Mouse (Mus musculus): ENCODE measurements around the gene Relt. TPM values are rescaled to one million over a fixed set of nuclear protein-coding genes. Genes with fewer than 3 reads are reported as not detected.
"Not testable (repeated sequence)": the region's sequence is repeated elsewhere in the genome, so short reads cannot be mapped to it uniquely, and the experiment has no call there.

The Relt gene
- polyA plus RNA-seq, 1 experiment from 2014 or later: 3.7 TPM

GRCm38 (mm10) chr7:100854137-100854814 lies 9.0 kb downstream of the Relt start:
- Histone ChIP-seq H3K4me2 (replicated peaks) (no peak overlapping the region), H3K36me3 (no peaks in the 10 kb centered on the region), H3K27me3 (replicated peaks) (no peaks in the 10 kb centered on the region), H3K4me3 (no peak overlapping the region), H3K9ac (no peak overlapping the region), H3K9me3 (no peaks in the 10 kb centered on the region), H3K4me1 (peaks cover 10% of the 10 kb centered on the region; the same call in 1 of the 2 replicates), H3K27ac (no peak overlapping the region)
- WGBS: 52% methylated on average over 6 of the region's 6 CpGs
- no peak for ATAC-seq (ENCODE audit: low FRiP score, low read depth)

- no peak overlapping the region for H3K27ac ChIP-seq
- H3K9me3 ChIP-seq: no peaks in the 10 kb centered on the region
- H3K4me3 ChIP-seq: no peak overlapping the region
- peaks cover 10% of the 10 kb centered on the region; the same call in 1 of the 2 replicates for H3K4me1 ChIP-seq
- H3K4me2 ChIP-seq (replicated peaks): no peak overlapping the region
- no peak for ATAC-seq (ENCODE audit: low FRiP score, low read depth)
- H3K9ac ChIP-seq: no peak overlapping the region
- no peaks in the 10 kb centered on the region for H3K36me3 ChIP-seq
- H3K27me3 ChIP-seq (replicated peaks): no peaks in the 10 kb centered on the region
- 83% methylated on average over 3 of the region's 3 CpGs for WGBS
Measured at GRCm38 (mm10) chr7:100853396-100853795, 9.8 kb downstream of the Relt start.

GRCm38 (mm10) chr7:100851481-100852356 lies 11.5 kb downstream of the Relt start:
- H3K27ac ChIP-seq: no peak overlapping the region

GRCm38 (mm10) chr7:100849508-100849907 lies 13.7 kb downstream of the Relt start:
- H3K4me3 ChIP-seq: no peak overlapping the region
- no peak overlapping the region for H3K4me2 ChIP-seq (replicated peaks)
- no peaks in the 10 kb centered on the region for H3K27me3 ChIP-seq (replicated peaks)
- WGBS: 96% methylated on average over 2 of the region's 2 CpGs
- H3K9ac ChIP-seq: no peak overlapping the region
- no peaks in the 10 kb centered on the region for H3K9me3 ChIP-seq
- H3K4me1 ChIP-seq: peaks cover 16% of the 10 kb centered on the region
- no peaks in the 10 kb centered on the region for H3K36me3 ChIP-seq
- H3K27ac ChIP-seq: no peak overlapping the region
- ATAC-seq (ENCODE audit: low FRiP score, low read depth): no peak

More at GRCm38 (mm10) chr7:100851481-100852356, 11.5 kb downstream of the Relt start:
- WGBS: 65% methylated on average over 9 of the region's 9 CpGs
- Histone ChIP-seq H3K9ac (0 out of 2 replicates have a peak overlapping the region, but pooled peaks have one; percentile 3), H3K36me3 (no peaks in the 10 kb centered on the region), H3K9me3 (no peaks in the 10 kb centered on the region), H3K4me1 (peaks cover 10% of the 10 kb centered on the region; the same call in 1 of the 2 replicates), H3K4me3 (no peak overlapping the region), H3K27me3 (replicated peaks) (no peaks in the 10 kb centered on the region), H3K4me2 (replicated peaks) (no peak overlapping the region)
- no peak for ATAC-seq (ENCODE audit: low FRiP score, low read depth)

- H3K4me3 ChIP-seq: no peak overlapping the region
- no peak overlapping the region for H3K27ac ChIP-seq
- no peaks in the 10 kb centered on the region for H3K27me3 ChIP-seq (replicated peaks)
- WGBS: 40% methylated on average over 6 of the region's 6 CpGs
- peaks cover 16% of the 10 kb centered on the region for H3K4me1 ChIP-seq
- no peak overlapping the region for H3K9ac ChIP-seq
- H3K9me3 ChIP-seq: no peaks in the 10 kb centered on the region
- no peaks in the 10 kb centered on the region for H3K36me3 ChIP-seq
- ATAC-seq (ENCODE audit: low FRiP score, low read depth): no peak
- no peak overlapping the region for H3K4me2 ChIP-seq (replicated peaks)
Measured at GRCm38 (mm10) chr7:100848744-100849143, 14.5 kb downstream of the Relt start.

DNA sequence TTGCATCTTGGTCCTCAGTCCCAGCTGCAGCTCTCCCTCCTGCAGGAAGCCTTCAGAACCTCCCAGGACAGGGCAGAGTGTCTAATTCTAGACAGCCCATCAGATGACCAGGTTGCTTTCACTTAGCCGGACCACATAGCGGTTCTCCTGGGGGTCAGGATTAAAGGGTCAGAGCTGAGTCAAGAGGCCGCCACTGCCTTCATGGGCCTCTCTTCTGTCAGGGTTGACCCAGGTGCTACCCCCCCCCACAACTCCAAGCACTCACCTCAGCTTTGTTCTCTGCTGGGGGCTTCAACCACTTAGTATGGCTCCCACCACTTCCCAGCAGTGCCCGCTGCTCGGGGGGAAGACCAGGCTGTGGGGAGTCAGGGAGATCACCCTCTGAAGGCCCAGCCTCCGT lies 16.1 kb downstream of the Relt start:
- ATAC-seq (ENCODE audit: low FRiP score, low read depth): no peak

DNA sequence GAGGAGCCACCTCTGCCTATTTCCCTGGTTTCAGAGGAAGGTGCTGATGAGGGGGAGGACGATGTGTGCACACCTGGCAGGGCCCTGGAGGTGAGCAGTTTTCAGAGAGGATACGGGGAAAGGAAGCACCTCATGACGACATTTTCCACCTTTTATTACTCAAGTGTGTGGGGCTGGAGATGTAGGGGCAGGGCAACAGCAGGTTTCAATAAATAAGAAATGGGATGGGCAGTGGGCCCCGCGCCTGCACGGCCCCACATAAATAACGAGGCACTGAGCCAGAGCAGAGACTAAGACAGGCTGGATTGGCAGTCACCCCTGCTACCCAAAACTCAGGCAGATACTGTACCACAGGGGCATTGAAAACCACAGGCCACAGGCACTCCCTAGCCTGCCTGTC lies 17.2 kb downstream of the Relt start:
- not testable (repeated sequence) for H3K9me3 ChIP-seq; H3K36me3 ChIP-seq; H3K27me3 ChIP-seq (replicated peaks); H3K9ac ChIP-seq; ATAC-seq (ENCODE audit: low FRiP score, low read depth); H3K27ac ChIP-seq; H3K4me2 ChIP-seq (replicated peaks); H3K4me3 ChIP-seq; H3K4me1 ChIP-seq
- WGBS: 78% methylated on average over 7 of the region's 7 CpGs

More for the DNA sequence above, 16.1 kb downstream of the Relt start:
- H3K4me2 ChIP-seq (replicated peaks): no peak overlapping the region
- H3K4me1 ChIP-seq: peaks cover 14% of the 10 kb centered on the region
- H3K4me3 ChIP-seq: no peak overlapping the region
- H3K36me3 ChIP-seq: 0 out of 2 replicates have a peak, but pooled peaks cover under 1% of the 10 kb centered on the region
- no peaks in the 10 kb centered on the region for H3K27me3 ChIP-seq (replicated peaks)
- no peaks in the 10 kb centered on the region for H3K9me3 ChIP-seq
- WGBS: 94% methylated on average over 6 of the region's 6 CpGs
- no peak overlapping the region for H3K9ac ChIP-seq
- no peak overlapping the region for H3K27ac ChIP-seq

DNA sequence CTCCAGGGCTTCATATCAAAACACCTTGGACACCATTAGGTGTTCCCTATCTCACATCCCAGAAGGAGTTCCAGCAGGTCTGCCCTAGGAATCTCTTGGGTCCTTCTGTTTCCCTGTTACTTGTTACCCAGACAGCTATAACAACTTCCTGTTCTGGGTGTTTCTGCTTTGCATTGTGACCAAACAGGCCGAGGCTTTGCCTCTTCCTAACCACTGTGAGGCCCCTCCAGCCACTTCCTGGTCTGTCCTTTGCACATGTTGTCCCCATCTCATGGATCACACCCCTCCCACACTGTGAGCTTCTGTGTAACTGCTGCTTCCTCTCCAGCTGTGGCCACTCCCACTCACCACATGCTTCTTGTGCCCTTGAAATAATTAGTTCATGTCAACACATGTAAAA lies 17.8 kb downstream of the Relt start:
- no peak for ATAC-seq (ENCODE audit: low FRiP score, low read depth)

GRCm38 (mm10) chr7:100845026-100845400 lies 18.2 kb downstream of the Relt start:
- H3K4me1 ChIP-seq: peaks cover 6% of the 10 kb centered on the region; the same call in 1 of the 2 replicates
- H3K27ac ChIP-seq: no peak overlapping the region
- no peak overlapping the region for H3K9ac ChIP-seq
- H3K9me3 ChIP-seq: no peaks in the 10 kb centered on the region
- no peak for ATAC-seq (ENCODE audit: low FRiP score, low read depth)
- H3K36me3 ChIP-seq: peaks cover 6% of the 10 kb centered on the region; the same call in 1 of the 2 replicates
- no peak overlapping the region for H3K4me2 ChIP-seq (replicated peaks)
- H3K4me3 ChIP-seq: no peak overlapping the region
- H3K27me3 ChIP-seq (replicated peaks): no peaks in the 10 kb centered on the region

More for the DNA sequence above, 17.8 kb downstream of the Relt start:
- H3K4me3 ChIP-seq: no peak overlapping the region
- no peaks in the 10 kb centered on the region for H3K27me3 ChIP-seq (replicated peaks)
- H3K4me2 ChIP-seq (replicated peaks): no peak overlapping the region
- H3K36me3 ChIP-seq: peaks cover 6% of the 10 kb centered on the region; the same call in 1 of the 2 replicates
- peaks cover 6% of the 10 kb centered on the region; the same call in 1 of the 2 replicates for H3K4me1 ChIP-seq
- H3K27ac ChIP-seq: no peak overlapping the region
- no peaks in the 10 kb centered on the region for H3K9me3 ChIP-seq
- WGBS: 62% methylated on average over 1 of the region's 1 CpGs
- H3K9ac ChIP-seq: no peak overlapping the region

- Histone ChIP-seq H3K27ac (no peak overlapping the region), H3K4me1 (peaks cover 6% of the 10 kb centered on the region; the same call in 1 of the 2 replicates), H3K4me2 (replicated peaks) (no peak overlapping the region), H3K9ac (no peak overlapping the region), H3K27me3 (replicated peaks) (no peaks in the 10 kb centered on the region), H3K4me3 (no peak overlapping the region), H3K9me3 (no peaks in the 10 kb centered on the region), H3K36me3 (peaks cover 6% of the 10 kb centered on the region; the same call in 1 of the 2 replicates)
- ATAC-seq (ENCODE audit: low FRiP score, low read depth): no peak
- 78% methylated on average over 2 of the region's 2 CpGs for whole genome bisulfite sequencing
Measured at GRCm38 (mm10) chr7:100844385-100845025, 18.7 kb downstream of the Relt start.

DNA sequence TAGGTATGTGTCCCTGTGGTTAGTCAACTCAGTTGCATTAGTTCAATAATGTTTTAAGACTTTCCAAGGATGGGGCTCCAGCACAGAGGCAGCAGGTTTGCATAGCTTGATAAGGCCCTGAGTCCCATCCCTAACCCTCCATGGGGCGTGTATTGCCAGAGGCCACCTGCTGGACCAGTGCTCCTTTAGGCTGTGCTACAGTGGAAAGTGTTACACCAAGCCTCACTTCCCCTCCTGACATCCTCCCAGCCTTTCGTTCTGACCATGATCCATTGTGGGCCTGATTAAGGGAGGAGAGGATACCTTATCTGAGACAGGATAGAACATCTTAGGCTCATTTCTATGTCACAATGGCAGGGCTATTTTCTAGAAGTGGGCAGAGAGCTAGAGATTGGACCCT lies 19.4 kb downstream of the Relt start:
- 94% methylated on average over 2 of the region's 2 CpGs for WGBS

DNA sequence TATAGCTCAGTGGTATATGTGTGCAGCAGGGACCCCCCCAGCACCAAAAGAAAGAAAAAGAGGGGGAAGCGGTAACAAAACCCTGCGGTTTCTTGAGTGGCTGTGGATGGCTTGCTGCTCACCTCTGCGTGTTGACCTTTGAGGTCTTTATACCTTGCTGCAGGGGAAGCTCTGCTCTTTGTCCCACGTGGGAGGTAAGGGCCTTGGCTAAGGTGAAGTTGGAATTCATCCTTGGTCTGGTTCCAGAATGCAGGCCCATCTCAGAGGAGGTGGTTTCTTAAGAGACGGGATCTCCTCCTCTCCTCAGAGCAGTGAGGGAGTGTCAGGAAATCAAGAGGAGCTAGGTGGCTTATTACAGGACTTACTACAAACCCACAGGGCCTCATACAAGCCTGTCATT lies 21.1 kb downstream of the Relt start:
- Histone ChIP-seq H3K27me3 (replicated peaks) (no peaks in the 10 kb centered on the region), H3K4me3 (no peak overlapping the region), H3K9ac (no peak overlapping the region), H3K9me3 (no peaks in the 10 kb centered on the region), H3K27ac (no peak overlapping the region), H3K36me3 (peaks cover 21% of the 10 kb centered on the region), H3K4me1 (peaks cover 6% of the 10 kb centered on the region; the same call in 1 of the 2 replicates), H3K4me2 (replicated peaks) (no peak overlapping the region)
- WGBS: 93% methylated on average over 5 of the region's 5 CpGs
- no peak for ATAC-seq (ENCODE audit: low FRiP score, low read depth)

More for the DNA sequence above, 19.4 kb downstream of the Relt start:
- no peak for ATAC-seq (ENCODE audit: low FRiP score, low read depth)
- H3K9ac ChIP-seq: no peak overlapping the region
- no peaks in the 10 kb centered on the region for H3K9me3 ChIP-seq
- no peak overlapping the region for H3K4me2 ChIP-seq (replicated peaks)
- no peaks in the 10 kb centered on the region for H3K27me3 ChIP-seq (replicated peaks)
- H3K27ac ChIP-seq: no peak overlapping the region
- peaks cover 6% of the 10 kb centered on the region; the same call in 1 of the 2 replicates for H3K36me3 ChIP-seq
- peaks cover 6% of the 10 kb centered on the region; the same call in 1 of the 2 replicates for H3K4me1 ChIP-seq
- H3K4me3 ChIP-seq: no peak overlapping the region
